Mouse (Mus musculus) thymus, adult 18-20 months (tissue): ENCODE results near the gene Oprm1.

Source experiments
- DNase-seq, 2 experiments: peaks; one replicate each; pipeline ENCODE4 v3.0.0; 2022; ENCODE audit warnings: mixed read lengths in 2 of 2

The Oprm1 gene

DNA sequence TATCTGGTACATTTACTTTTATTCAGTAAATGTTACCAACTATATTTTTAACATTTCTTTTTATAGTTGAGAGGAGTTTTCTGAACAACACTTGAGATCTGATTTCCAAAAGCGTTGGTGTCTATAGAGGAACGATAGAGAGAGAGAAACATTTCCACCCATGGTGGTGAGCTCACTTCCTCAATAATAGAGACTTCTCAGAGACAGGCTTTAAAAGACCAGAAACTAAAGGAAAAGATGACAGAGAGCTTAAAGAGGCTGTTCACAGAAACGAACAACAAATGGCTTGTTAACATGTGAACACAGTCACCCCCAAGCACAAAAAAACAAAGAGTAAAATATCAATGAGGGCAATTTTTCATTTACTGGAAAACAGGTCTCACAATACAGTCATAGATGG lies 291.6 kb downstream of the Oprm1 start:
- no peak for DNase-seq

DNA sequence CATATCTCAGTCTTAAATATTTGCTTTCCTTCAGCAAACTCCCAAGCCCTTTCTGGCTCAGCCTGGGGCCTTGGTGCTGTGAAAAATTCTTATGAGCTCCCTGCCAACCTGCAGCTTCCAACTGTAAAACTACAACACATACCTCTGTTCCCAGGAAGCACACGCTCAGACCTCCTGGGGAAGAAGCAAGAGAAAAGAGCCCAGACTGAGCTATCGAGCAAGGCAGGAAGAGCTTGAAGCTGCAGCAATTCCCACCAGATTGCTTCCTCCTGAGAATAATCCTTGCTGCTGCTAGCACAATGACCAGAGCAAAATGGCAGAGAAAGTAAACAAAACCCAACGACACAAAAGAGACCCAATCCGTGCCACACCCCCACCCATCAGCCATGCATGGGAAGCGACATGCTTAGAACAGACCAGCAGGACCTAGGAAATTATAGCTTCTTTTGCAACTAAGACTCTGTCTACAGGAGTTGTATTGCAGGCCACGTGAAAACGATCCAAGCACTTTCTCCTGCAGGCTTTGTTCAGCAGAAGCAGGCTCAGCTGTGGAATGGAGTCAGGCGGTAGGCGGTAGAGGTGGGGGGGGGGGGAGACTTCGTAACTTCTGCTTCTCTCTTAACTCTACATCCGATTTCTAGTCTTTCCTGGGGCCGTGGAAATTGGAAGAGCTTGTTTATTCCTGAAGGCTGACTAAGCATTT lies 294.2 kb downstream of the Oprm1 start, which contains the start of gene Ipcef1:
Gene Ipcef1, minus strand, starts transcription at position 164 of the 703 bp plus-strand sequence.
- DNase-seq: no peak

DNA sequence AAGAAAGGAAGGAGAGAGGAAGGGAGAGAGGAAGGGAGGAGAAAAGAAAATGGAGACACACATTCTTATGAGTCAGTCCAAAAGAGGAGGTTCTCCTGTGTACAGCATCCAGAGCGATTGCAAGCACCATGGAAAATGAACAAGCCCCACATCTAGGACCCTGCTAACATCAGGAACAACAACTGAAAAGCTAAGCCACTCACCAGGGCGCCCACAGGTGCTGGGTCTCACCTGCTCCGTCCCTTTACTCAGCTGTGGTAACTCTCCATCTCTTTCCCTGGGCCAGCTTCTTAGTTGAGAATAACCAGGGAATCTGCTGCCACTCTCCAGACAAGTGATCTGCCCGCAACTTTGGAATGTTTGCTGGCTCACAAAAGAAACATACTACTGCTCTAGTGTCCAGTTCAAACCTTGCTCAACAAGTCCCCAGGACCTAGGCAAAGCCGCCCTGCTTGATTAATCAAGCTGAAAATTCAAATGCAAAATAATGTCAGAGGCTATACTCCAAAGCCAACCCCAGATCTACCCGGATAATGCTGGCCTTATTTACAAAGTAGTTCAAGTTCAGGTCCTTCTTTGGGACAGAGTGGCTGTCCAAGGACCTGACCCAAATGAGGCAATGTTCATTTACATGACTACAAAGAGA lies 296.4 kb downstream of the Oprm1 start:
- DNase-seq: no peak

DNA sequence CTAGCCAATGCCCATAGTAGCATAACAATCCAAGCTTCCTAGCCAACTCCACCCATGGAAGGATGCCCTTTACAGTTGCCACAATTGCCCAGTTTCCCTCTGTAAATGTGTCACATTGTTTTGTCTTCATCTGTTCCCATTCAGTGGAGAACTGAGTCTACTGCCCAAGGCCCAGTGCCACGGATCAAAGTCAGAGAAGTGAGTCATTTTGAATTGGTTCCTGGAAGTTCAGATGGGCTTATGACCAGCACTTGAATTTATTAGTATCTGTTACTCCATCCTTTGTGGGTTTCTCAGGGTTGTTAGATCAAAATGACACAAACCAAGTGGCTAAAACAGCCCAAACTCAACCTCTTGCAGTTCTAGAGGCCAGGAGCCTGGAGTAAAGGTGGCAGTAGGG lies 299.2 kb downstream of the Oprm1 start:
- no peak for DNase-seq

DNA sequence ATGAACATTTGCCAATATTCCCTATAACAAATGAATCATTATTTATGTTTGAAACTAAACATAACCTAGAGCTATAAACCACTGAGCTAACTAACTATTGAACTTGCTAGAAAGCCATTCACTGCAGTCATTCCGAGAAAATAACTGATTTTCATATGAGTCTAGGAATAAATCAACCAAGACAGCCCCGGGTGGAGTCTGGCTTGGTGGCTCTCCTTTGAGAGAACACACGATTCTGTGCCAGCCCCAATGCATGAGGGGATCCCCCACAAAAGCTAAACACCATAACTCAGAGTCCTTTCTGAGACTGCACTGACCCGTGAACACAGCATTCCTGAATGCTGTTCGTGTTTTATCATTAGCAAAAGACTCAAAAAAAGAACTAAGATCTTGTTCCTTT lies 302.0 kb downstream of the Oprm1 start:
- no peak for DNase-seq

DNA sequence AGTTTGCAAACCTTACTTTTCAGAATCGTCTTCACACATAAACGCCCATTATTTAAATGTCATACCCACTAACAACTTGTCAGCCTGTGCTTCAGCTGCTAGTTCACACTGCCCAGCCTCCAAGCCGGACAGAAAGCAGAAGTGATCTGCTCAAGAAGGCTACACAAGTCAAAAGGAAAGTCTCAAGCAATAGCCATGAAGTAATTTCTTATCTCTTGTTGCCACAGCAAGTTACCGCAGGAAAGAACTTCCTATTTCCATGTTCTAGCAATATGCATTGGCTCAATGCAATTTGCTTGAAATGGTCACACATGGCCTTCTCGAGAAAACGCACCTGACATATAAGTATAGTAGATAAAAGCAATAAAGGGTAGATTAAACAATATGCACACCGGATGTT lies 304.7 kb downstream of the Oprm1 start:
- no peak for DNase-seq

DNA sequence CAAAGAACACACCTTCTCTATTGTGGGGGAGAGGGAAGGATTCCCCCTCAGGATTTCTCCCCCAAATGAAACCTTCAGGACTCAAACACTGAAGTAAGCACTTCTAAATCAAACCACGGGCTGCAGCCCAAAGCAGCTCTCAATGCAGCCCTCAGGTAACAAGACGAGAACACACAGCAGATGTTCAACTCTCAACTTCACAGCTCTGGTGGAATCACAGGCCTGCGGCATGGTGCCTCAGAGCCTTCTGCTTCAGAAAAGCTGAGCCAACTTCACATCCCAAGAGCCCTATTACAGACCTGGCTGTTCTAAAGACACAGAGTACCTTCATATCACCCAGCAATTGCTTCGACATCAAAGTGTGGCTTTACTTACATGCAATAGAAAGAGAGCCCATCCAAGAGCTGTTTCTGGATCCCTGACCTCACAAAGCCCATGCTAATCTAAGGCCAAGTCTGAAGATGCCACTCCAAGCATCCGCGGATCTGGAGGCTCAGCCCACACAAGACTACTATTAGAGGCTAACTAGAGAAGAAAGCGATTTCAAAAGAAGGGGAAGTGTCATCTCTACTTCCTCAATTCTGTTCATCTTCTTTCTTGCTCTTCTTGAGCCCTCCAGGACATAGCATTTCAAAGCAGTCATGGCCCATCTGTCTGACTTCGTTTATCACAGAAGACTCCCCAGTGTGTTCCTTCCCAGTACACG lies 305.6 kb downstream of the Oprm1 start:
- DNase-seq: no peak

DNA sequence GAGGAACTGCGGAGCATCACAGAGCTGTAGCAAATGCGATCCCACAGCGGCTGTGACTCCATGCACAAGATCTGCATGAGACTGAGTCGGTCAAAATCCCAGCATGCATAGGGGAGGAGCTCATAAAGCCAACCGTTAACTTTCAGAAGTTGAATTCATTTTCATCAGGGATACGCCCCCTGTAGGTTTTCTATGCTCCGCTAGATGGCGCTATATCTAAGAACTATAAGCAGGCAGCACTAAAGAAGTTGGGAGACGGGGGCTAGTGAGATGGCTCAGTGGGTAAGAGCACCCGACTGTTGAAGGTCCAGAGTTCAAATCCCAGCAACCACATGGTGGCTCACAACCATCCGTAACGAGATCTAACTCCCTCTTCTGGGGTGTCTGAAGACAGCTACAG lies 310.3 kb downstream of the Oprm1 start:
- DNase-seq: no peak

DNA sequence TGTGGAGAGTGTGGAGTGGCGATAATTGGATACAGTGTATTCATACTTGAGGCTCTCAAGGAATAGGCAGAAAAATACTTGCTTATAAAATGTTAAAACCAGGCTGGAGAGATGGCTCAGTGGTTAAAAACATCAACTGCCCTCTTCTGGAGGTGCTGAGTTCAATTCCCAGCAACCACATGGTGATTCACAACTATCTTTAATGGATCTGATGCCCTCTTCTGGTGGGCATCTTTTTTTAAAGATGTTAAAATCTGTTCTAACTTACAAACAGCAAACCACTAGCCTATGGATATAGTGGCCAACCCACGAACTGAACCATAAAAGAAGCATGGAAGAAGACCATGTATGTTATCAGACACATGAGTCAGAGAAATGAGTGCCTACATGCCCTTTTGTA lies 310.8 kb downstream of the Oprm1 start:
- DNase-seq: no peak

DNA sequence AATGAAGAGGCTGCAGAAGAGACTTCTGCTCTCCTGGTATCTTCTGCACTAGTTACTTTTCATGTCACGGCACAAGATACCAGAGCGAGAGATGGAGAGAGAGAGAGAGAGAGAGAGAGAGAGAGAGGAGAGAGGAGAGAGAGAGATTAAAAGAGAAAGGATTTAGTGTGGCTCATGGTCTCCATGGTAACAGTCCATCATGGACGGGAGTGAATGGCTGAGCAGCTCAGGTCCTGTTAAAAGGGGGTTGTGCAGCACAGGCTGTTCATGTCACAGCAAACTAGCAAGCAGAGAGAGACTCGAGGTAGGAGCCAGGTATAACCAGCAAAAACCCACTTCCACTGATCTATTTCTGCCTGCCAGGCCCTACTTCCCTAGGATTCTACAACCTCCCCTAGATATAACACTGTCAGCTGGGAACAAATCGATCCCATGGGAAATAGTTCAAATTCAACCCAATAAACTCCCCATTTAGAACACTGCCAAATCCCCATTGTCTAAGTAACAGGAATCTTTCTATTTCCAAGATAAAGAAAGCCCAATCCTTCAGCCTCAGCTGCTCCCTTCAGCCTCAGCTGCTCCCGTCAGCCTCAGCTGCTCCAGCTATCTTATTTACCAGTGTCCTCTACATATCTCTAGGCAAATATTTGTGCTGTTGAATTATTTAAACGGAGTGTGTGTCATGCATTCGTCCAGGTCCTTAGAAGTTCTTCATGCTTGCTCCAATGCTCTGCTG lies 312.0 kb downstream of the Oprm1 start:
- no peak for DNase-seq

DNA sequence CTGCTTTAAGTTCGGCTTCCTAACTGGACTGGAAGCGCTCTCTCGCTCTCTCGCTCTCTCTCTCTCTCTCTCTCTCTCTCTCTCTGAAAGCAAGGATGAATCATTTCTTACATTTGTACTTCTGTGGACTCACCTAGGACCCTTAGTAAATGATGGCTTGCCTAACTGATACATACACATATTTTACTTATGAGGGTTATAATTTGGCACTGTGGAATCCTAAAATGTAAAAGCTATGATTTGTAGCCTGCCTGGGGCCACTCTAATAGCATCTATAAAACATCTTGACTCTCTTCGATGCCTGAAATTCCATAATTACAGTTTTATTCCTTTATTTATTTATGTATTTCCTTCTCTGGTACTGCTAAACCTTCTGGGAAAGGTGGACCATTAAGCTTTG lies 312.6 kb downstream of the Oprm1 start:
- no peak for DNase-seq

DNA sequence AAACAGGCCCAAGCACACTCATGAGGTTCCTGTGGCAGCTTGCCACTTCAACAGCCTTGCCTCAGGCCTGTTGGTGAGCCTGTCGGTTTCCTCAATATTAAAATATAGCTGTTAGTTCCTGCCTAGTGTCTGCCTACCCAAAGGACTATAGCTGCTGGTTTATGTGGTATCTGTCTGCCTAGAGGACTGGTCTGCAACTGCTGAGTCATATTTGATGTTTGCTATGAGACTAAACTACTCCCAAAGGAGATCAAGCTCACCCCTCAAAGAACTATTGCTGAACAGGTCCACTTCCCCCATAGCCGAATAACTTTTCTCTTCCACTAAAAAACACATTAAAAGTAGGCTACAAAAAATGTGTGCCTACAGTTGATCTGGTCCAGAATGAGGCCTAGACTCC lies 315.9 kb downstream of the Oprm1 start:
- DNase-seq: no peak

DNA sequence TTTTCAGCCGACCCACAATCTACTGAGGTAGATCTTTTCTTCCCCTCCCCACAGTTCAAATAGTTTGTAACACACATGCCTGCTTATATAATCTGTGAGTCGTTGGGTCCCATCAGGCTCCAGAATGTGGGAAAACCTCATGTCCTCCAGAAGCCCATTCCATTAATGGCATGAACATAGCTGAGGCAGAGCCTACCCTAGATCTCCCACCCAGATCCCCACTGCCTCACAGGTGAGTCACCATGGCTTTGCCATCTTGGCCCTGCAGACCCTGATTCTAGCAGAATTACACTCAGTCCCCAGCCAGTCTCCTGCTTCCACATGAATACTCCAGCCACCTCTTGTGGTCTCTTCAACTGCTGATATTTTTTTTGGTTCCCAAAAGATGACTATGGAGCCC lies 317.4 kb downstream of the Oprm1 start:
- DNase-seq: no peak

DNA sequence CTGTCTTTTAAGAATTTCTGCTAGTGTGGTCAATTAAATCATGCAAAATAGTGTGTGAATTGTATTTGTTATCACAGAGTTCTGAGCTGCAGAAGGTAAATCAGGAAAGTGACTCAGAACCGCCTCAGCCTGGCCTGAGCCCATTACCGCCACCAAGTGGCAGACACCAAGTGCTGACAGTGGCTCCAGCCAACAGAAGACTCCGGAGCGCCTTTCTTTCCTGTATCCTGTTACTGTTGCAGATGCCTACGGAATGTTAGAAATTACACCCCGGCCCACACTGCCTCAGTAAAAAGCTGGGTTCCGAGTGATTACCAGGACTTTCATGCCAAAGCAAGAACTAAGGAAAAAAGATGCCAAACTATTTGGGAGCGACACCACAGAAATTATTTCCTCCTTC lies 317.9 kb downstream of the Oprm1 start:
- peak in 1 of 2 experiments; percentile 7 for DNase-seq

DNA sequence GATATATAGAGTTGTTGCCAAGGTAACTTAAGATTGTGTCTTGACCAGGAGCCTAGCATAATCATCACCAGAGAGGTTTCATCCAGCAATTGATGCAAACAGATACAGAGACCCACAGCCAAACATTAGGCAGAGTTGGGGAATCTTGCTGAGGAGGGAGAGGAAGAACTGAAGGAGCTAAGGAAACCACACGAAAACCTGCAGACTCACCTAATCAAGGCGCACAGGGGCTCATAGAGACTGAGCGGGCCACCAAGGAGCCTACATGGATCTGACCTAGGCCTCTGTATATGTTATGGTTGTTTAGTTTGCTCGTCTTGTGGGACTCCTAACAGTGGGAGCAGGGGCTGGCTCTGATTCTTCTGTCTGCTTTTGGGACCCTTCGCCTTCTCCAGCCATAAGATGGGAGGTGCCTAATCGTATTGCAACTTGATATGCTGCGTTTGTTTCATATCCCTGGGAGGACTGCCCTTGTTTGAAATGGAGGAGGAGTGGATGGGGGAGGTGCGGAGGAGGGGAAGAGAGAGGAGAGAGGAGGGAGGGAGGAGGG lies 318.4 kb downstream of the Oprm1 start:
- DNase-seq: no peak

DNA sequence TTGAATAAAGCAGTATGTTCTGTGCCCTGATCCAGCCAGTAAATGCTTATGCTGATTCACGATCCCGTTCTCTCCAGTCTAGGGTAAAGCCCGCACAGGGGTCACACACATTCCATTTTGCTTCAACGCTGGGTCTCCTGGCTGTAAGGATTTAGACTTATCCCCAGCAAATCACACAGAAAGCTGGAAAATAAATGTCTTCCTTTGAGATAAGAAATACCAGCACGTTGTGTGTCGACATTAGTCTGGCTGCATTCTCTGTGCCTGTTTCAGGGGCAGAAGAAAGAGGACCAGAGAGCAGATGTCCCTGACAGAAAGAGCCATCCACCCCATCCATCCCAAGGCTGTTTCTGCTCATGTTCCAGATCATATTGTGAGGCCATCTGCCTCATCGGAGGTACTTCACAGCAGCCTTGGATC lies 319.1 kb downstream of the Oprm1 start:
- DNase-seq: no peak

DNA sequence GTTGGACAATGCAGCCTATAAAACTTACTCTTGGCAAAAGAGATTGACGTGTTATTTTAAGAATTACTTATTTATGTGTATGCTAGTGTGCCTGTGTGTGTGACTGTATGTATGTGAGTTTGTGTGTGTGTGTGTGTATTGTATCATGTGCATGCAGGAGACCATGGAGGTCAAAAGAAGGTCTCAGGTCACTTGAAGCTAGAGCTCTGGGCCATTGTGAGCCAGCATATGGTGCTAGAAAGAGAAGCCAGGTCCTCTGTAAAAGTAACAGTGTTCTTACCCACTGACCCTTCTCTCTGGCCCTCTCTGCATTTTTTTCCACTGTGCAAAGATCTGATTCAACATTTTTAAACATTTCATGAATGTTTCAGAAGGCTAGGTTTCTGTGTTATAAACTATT lies 319.7 kb downstream of the Oprm1 start:
- DNase-seq: no peak
